Mouse (Mus musculus) C2C12 (cell line): Measurements from ENCODE around the gene Pts.

Source experiments
- CEBPB ChIP-seq: IDR thresholded peaks from one replicate; pipeline ENCODE4 v1.6.1; 2011; ENCODE audit warnings: low read depth, mild to moderate bottlenecking, control low read depth, moderate library complexity
- CTCF ChIP-seq: IDR thresholded peaks from one replicate; pipeline ENCODE4 v1.5.1; 2011; ENCODE audit not compliant: control insufficient read depth, insufficient read depth, insufficient read length
- MAX ChIP-seq: IDR thresholded peaks from one replicate; pipeline ENCODE4 v1.6.1; 2011; ENCODE audit warnings: mild to moderate bottlenecking, control low read depth
- MYOD1 ChIP-seq: IDR thresholded peaks from one replicate; pipeline ENCODE4 v1.6.1; 2011; ENCODE audit warnings: low read depth; ENCODE audit not compliant: control insufficient read depth, insufficient read length
- MYOG ChIP-seq: IDR thresholded peaks from one replicate; pipeline ENCODE4 v1.6.1; 2011; ENCODE audit not compliant: control insufficient read depth, insufficient read length; ENCODE audit errors: extremely low read depth
- USF1 ChIP-seq: IDR thresholded peaks from one replicate; pipeline ENCODE4 v1.6.1; 2011; ENCODE audit warnings: low read depth, mild to moderate bottlenecking, control low read depth, moderate library complexity

DNA sequence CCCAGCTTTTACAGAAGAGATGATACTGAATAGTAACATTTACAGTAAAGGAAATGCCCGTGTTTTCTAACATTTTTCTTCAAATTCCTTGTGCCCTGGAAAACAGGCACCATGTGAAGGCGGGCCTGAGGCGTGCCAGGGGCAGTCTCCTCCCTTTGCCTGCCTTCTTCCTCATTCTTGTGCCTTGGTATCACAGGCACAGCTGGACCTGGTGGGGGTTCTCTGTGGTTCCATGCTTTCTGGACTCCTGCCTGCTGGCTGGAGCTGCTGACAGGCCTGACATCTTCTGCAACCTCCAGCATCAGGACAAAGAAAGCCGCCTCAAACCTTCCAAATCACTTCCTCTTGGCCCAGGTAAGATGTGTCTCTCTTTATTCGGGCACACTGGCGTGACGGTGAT lies 36.6 kb upstream of the Pts start:
- TF ChIP-seq CTCF (no peak), MYOD1 (no peak), MAX (no peak), MYOG (no peak), USF1 (no peak), CEBPB (no peak)
